Comparison of ENCODE assay signal across 8 mouse cellular contexts in the genomic region with DNA sequence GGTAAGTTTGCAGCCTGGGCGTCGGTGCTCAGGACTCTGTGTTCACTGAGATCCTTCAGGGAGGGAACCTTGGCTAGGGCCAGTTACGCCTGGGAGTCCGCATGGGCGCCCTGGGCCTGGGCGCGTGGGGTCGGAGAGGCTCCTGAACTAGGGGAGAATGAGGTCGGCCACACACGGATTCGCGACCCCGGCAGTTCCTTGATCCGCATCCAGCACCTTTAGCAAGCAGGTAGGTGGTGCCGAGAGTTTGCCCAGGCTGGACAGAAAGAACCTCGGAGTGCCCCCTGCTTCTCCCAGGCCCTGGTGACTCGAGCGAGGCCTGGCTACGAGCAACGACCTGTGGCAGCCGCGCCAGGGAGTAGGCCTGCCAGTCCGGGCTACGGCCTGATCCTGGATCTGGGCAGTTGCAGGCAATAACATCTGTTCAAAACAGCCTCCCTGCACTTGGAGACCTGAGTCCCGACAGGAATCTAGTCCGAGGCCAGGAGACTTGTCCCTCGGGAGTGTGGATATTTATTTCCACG. TPM values are rescaled to one million over a fixed set of nuclear protein-coding genes. Genes with fewer than 3 reads are reported as not detected.
DNase-seq lines count a peak whose midpoint lies in the region; ATAC-seq and TF ChIP-seq lines count a peak whose summit lies in the region.

No protein-coding gene starts in this region.

- H3K4me3 ChIP-seq in heart, embryonic 11.5 days (ENCODE audit: low read depth, low read length), result peak overlapping the region; percentile 77
- peak overlapping the region; percentile 40 for H3K4me3 ChIP-seq in forebrain, postnatal 0 days (ENCODE audit: low read depth, low read length)
- H3K4me3 ChIP-seq in liver, adult 2 months (ENCODE audit: insufficient read depth, low read depth, low read length), result peak overlapping the region; percentile 86
- peak overlapping the region; percentile 83 for H3K4me3 ChIP-seq in small intestine, adult 2 months (ENCODE audit: low read depth, low read length)

- H3K36me3 ChIP-seq in heart, embryonic 11.5 days (ENCODE audit: control insufficient read depth, insufficient read depth, low read length), result peaks cover 4% of the 10 kb centered on the region
- H3K36me3 ChIP-seq in forebrain, postnatal 0 days (ENCODE audit: insufficient read depth), result no peaks in the 10 kb centered on the region
- H3K36me3 ChIP-seq in liver, adult 2 months (ENCODE audit: control insufficient read depth, insufficient read depth, low read length), result peaks cover 20% of the 10 kb centered on the region
- peaks cover 5% of the 10 kb centered on the region for H3K36me3 ChIP-seq in small intestine, adult 2 months (ENCODE audit: control insufficient read depth, insufficient read depth, low read length)

- peak overlapping the region; percentile 95 for H3K4me2 ChIP-seq in heart, embryonic 11.5 days
- H3K4me2 ChIP-seq in forebrain, postnatal 0 days (ENCODE audit: low read depth), result peak overlapping the region; percentile 82

- intact Hi-C loops in heart, postnatal 36 days (cut with DNase I), result no loop called here

- H3K27ac ChIP-seq in heart, embryonic 11.5 days (ENCODE audit: low read depth, low read length), result peak overlapping the region; percentile 74
- no peak overlapping the region for H3K27ac ChIP-seq in forebrain, postnatal 0 days (ENCODE audit: low read depth, low read length)
- H3K27ac ChIP-seq in liver, adult 2 months (replicated peaks; ENCODE audit: insufficient read depth, low read depth, low read length), result peak overlapping the region; percentile 96
- H3K27ac ChIP-seq in small intestine, adult 2 months (ENCODE audit: insufficient read depth, low read depth, low read length), result peak overlapping the region; percentile 86

- no peak for TF ChIP-seq CTCF in forebrain, postnatal 0 days (IDR thresholded peaks at IDR 0.05; ENCODE audit: low read depth)
- no peak for TF ChIP-seq CTCF in liver, adult 2 months (IDR thresholded peaks at IDR 0.05; ENCODE audit: low read depth, low read length)
- TF ChIP-seq CTCF in small intestine, adult 2 months (IDR thresholded peaks at IDR 0.05; ENCODE audit: extremely low read depth, insufficient read length, insufficient replicate concordance, low read depth, low read length), result no peak

- H3K27me3 ChIP-seq in heart, embryonic 11.5 days (ENCODE audit: control insufficient read depth, insufficient read depth, low read length), result no peaks in the 10 kb centered on the region
- no peaks in the 10 kb centered on the region for H3K27me3 ChIP-seq in forebrain, postnatal 0 days (ENCODE audit: insufficient read depth, low read length)
- no peaks in the 10 kb centered on the region for H3K27me3 ChIP-seq in liver, adult 2 months (ENCODE audit: control insufficient read depth, insufficient read depth, low read length)
- H3K27me3 ChIP-seq in small intestine, adult 2 months (ENCODE audit: control insufficient read depth, insufficient read depth, low read length), result no peaks in the 10 kb centered on the region

- H3K9ac ChIP-seq in heart, embryonic 11.5 days (ENCODE audit: low read depth, low read length), result peak overlapping the region; percentile 87
- peak overlapping the region; percentile 45 for H3K9ac ChIP-seq in forebrain, postnatal 0 days
- H3K9ac ChIP-seq in liver, adult 2 months (ENCODE audit: low read depth, low read length), result peak overlapping the region; percentile 92

- no peak for TF ChIP-seq POLR2A in liver, adult 2 months (IDR thresholded peaks at IDR 0.05; ENCODE audit: extremely low read depth, insufficient read depth, low read length)
- TF ChIP-seq POLR2A in small intestine, adult 2 months (IDR thresholded peaks at IDR 0.05; ENCODE audit: low read depth, low read length), result no peak

- DNase-seq in heart, postnatal 36 days, result no peak
- peak; percentile 37 for DNase-seq in NIH3T3 (ENCODE audit: low read depth)
- no peak for DNase-seq in forebrain, postnatal 0 days
- DNase-seq in liver, adult 2 months (ENCODE audit: extremely low read depth, low read depth, low spot score), result no peak
- no peak for DNase-seq in thymus, postnatal 14 days
- DNase-seq in cerebellum, postnatal 10 days, result no peak

- no peaks in the 10 kb centered on the region for H3K9me3 ChIP-seq in heart, embryonic 11.5 days (replicated peaks; ENCODE audit: control insufficient read depth, low read length)
- no peaks in the 10 kb centered on the region for H3K9me3 ChIP-seq in forebrain, postnatal 0 days (ENCODE audit: low read length)

- H3K4me1 ChIP-seq in heart, embryonic 11.5 days (ENCODE audit: control insufficient read depth, insufficient read depth, low read length), result peaks cover 20% of the 10 kb centered on the region
- peaks cover 9% of the 10 kb centered on the region; the same call in 1 of the 2 replicates for H3K4me1 ChIP-seq in forebrain, postnatal 0 days (ENCODE audit: insufficient read depth)
- H3K4me1 ChIP-seq in liver, adult 2 months (ENCODE audit: control insufficient read depth, insufficient read depth, low read length), result peaks cover 14% of the 10 kb centered on the region
- H3K4me1 ChIP-seq in small intestine, adult 2 months (ENCODE audit: control insufficient read depth, insufficient read depth, insufficient read length, low read length), result peaks cover 13% of the 10 kb centered on the region

- ATAC-seq in heart, embryonic 11.5 days (replicated peaks; ENCODE audit: insufficient number of reproducible peaks, low FRiP score, low TSS enrichment), result no peak
- no peak for ATAC-seq in forebrain, postnatal 0 days

- peaks cover 20% of the 10 kb centered on the region for H3K79me2 ChIP-seq in liver, adult 2 months (ENCODE audit: control insufficient read depth, insufficient read depth, low read length)

- 15% methylated on average over 28 of the region's 28 CpGs for WGBS in heart, embryonic 11.5 days (ENCODE audit: insufficient replicate concordance)
- 11% methylated on average over 28 of the region's 28 CpGs for WGBS in forebrain, postnatal 0 days
- WGBS in liver, adult 2 months, result 2% methylated on average over 28 of the region's 28 CpGs
- WGBS in small intestine, adult 2 months, result 1% methylated on average over 28 of the region's 28 CpGs

RNA-seq across cellular contexts. Expression of gene Mavs, which starts 0.3 kb away (rescaled TPM):
- polyA plus RNA-seq in heart, embryonic 11.5 days (2014; fragmentation: Nextera tagmentation; extraction: Ambion mirVana), result 15.2 and 18.5 TPM in 2 replicates
- total RNA-seq in heart, postnatal 36 days (2021), result 10 to 100 TPM; 63.9 to 69.7 TPM
- 3.8 and 5.7 TPM in 2 replicates for total RNA-seq in forebrain, postnatal 0 days (2014; rRNA removed)
- 3.5 and 5.0 TPM in 2 replicates for polyA plus RNA-seq in forebrain, postnatal 0 days (2015; fragmentation: Nextera tagmentation; extraction: Ambion mirVana)
- total RNA-seq in liver, adult 2 months (2014; rRNA removed), result 25.0 and 40.6 TPM in 2 replicates
- 134 and 135 TPM in 2 replicates for polyA plus RNA-seq in liver, adult 2 months (2012; rRNA removed)
- polyA plus RNA-seq in small intestine, adult 2 months (2012; rRNA removed), result 49.8 and 80.8 TPM in 2 replicates

RNA-seq across cellular contexts. Expression of gene Ap5s1, which starts 27.3 kb away (rescaled TPM):
- polyA plus RNA-seq in heart, embryonic 11.5 days (2014; fragmentation: Nextera tagmentation; extraction: Ambion mirVana), result 30.3 and 31.2 TPM in 2 replicates
- 10 to 100 TPM; 31.5 to 36.5 TPM for total RNA-seq in heart, postnatal 36 days (2021)
- 37.4 and 40.7 TPM in 2 replicates for total RNA-seq in forebrain, postnatal 0 days (2014; rRNA removed)
- polyA plus RNA-seq in forebrain, postnatal 0 days (2015; fragmentation: Nextera tagmentation; extraction: Ambion mirVana), result 36.1 and 36.8 TPM in 2 replicates
- total RNA-seq in liver, adult 2 months (2014; rRNA removed), result 12.4 and 15.4 TPM in 2 replicates
- 49.1 and 53.8 TPM in 2 replicates for polyA plus RNA-seq in liver, adult 2 months (2012; rRNA removed)
- polyA plus RNA-seq in small intestine, adult 2 months (2012; rRNA removed), result 37.1 and 90.0 TPM in 2 replicates

RNA-seq across cellular contexts. Expression of gene Pank2, which starts 28.1 kb away (rescaled TPM):
- polyA plus RNA-seq in heart, embryonic 11.5 days (2014; fragmentation: Nextera tagmentation; extraction: Ambion mirVana), result 31.3 and 33.6 TPM in 2 replicates
- 10 to 100 TPM; 20.9 to 25.7 TPM for total RNA-seq in heart, postnatal 36 days (2021)
- total RNA-seq in forebrain, postnatal 0 days (2014; rRNA removed), result 41.9 and 44.9 TPM in 2 replicates
- 28.6 and 33.5 TPM in 2 replicates for polyA plus RNA-seq in forebrain, postnatal 0 days (2015; fragmentation: Nextera tagmentation; extraction: Ambion mirVana)
- total RNA-seq in liver, adult 2 months (2014; rRNA removed), result 16.0 and 16.2 TPM in 2 replicates
- 6.1 and 6.6 TPM in 2 replicates for polyA plus RNA-seq in liver, adult 2 months (2012; rRNA removed)
- polyA plus RNA-seq in small intestine, adult 2 months (2012; rRNA removed), result 6.6 and 11.1 TPM in 2 replicates

RNA-seq across cellular contexts. Expression of gene Spef1, which starts 47.1 kb away (rescaled TPM):
- 1.2 and 1.7 TPM in 2 replicates for polyA plus RNA-seq in heart, embryonic 11.5 days (2014; fragmentation: Nextera tagmentation; extraction: Ambion mirVana)
- 1 to 10 TPM; 5.7 to 6.2 TPM for total RNA-seq in heart, postnatal 36 days (2021)
- 19.6 and 26.2 TPM in 2 replicates for total RNA-seq in forebrain, postnatal 0 days (2014; rRNA removed)
- 7.7 and 9.7 TPM in 2 replicates for polyA plus RNA-seq in forebrain, postnatal 0 days (2015; fragmentation: Nextera tagmentation; extraction: Ambion mirVana)
- total RNA-seq in liver, adult 2 months (2014; rRNA removed), result 0.37 and 0.81 TPM in 2 replicates
- 0.76 and 0.96 TPM in 2 replicates for polyA plus RNA-seq in liver, adult 2 months (2012; rRNA removed)
- polyA plus RNA-seq in small intestine, adult 2 months (2012; rRNA removed), result 5.6 and 8.2 TPM in 2 replicates

RNA-seq across cellular contexts. Expression of gene Cdc25b, which starts 47.4 kb away (rescaled TPM):
- 41.1 and 41.8 TPM in 2 replicates for polyA plus RNA-seq in heart, embryonic 11.5 days (2014; fragmentation: Nextera tagmentation; extraction: Ambion mirVana)
- 1 to 10 TPM; 6.1 to 7.0 TPM for total RNA-seq in heart, postnatal 36 days (2021)
- total RNA-seq in forebrain, postnatal 0 days (2014; rRNA removed), result 10.6 and 11.7 TPM in 2 replicates
- 12.4 and 15.2 TPM in 2 replicates for polyA plus RNA-seq in forebrain, postnatal 0 days (2015; fragmentation: Nextera tagmentation; extraction: Ambion mirVana)
- 0.94 and 1.0 TPM in 2 replicates for total RNA-seq in liver, adult 2 months (2014; rRNA removed)
- 1.1 and 1.5 TPM in 2 replicates for polyA plus RNA-seq in liver, adult 2 months (2012; rRNA removed)
- polyA plus RNA-seq in small intestine, adult 2 months (2012; rRNA removed), result 11.6 and 22.4 TPM in 2 replicates
